Comparison of ENCODE assay signal across 9 mouse cellular contexts in the genomic region with DNA sequence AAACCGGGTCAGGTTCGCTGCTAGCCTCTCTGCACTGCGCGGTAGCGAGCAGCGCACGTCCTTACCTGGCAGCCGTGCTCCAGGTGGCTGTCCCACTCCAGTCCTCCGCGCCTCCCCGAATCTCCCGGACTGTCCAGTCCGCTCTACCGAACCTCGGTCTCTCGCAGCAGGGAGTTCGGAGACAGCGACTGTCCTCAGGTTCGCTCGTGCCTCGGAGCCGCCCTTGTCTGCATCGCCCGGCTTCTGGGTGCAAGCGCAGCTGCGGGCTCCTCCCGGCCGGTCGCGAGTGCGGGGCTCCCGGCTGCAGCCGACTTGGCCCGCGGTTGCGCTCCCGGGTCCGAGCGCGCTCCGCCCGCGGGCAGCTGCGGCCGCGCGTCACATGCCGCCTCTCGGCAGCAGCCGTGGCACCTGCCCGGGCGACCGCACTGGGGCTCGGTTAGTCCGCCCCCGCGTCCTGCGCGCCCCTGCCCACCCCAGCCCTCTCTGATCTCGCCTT. TPM values are rescaled to one million over a fixed set of nuclear protein-coding genes. Genes with fewer than 3 reads are reported as not detected.
DNase-seq lines count a peak whose midpoint lies in the region; ATAC-seq and TF ChIP-seq lines count a peak whose summit lies in the region.
"Had no signal": no experiment of that assay in that cellular context is flagged by ENCODE, and none has a peak within 500 bp of the region (broad histone marks: within the 10 kb centered on the region; RNA-seq: fewer than 3 reads in every experiment).

No protein-coding gene starts in this region.

- H3K4me1 ChIP-seq in forebrain, embryonic 16.5 days (replicated peaks; ENCODE audit: control insufficient read depth, insufficient read depth, low read length) = peaks cover 9% of the 10 kb centered on the region
- H3K4me1 ChIP-seq in intestine, embryonic 15.5 days (replicated peaks) = peaks cover 8% of the 10 kb centered on the region; the same call in 1 of the 2 replicates
- H3K4me1 ChIP-seq in liver, adult 2 months (ENCODE audit: control insufficient read depth, insufficient read depth, low read length) = no peaks in the 10 kb centered on the region
- H3K4me1 ChIP-seq in neural tube, embryonic 14.5 days (ENCODE audit: control insufficient read depth, insufficient read depth, low read length) = 0 out of 2 replicates have a peak, but pooled peaks cover 2% of the 10 kb centered on the region

- no peaks in the 10 kb centered on the region for H3K79me2 ChIP-seq in liver, adult 2 months (ENCODE audit: control insufficient read depth, insufficient read depth, low read length)

- peak overlapping the region; percentile 88 for H3K4me2 ChIP-seq in forebrain, embryonic 16.5 days (ENCODE audit: low read length)
- H3K4me2 ChIP-seq in intestine, embryonic 15.5 days (replicated peaks) = peak overlapping the region; percentile 95
- peak overlapping the region; percentile 96 for H3K4me2 ChIP-seq in neural tube, embryonic 14.5 days (ENCODE audit: low read depth, low read length)

- peak; percentile 61 to 68 for DNase-seq in cerebellum, postnatal 14 days
- DNase-seq in cerebellum, adult 9-10 months = no peak
- peak; percentile 45 for DNase-seq in R1 (ENCODE audit: low read depth, low spot score)
- no peak for DNase-seq in liver, adult 2 months (ENCODE audit: extremely low read depth, low read depth, low spot score)
- DNase-seq in thymus, postnatal 36 days = no peak

- TF ChIP-seq CTCF in liver, adult 2 months (IDR thresholded peaks at IDR 0.05; ENCODE audit: low read depth, low read length) = no peak

- H3K27me3 ChIP-seq in forebrain, embryonic 16.5 days (replicated peaks; ENCODE audit: control insufficient read depth, insufficient read depth, low read length) = peaks cover 12% of the 10 kb centered on the region
- H3K27me3 ChIP-seq in intestine, embryonic 15.5 days (replicated peaks) = no peaks in the 10 kb centered on the region; the same call in 1 of the 2 replicates
- peaks cover 5% of the 10 kb centered on the region; the same call in 1 of the 2 replicates for H3K27me3 ChIP-seq in liver, adult 2 months (ENCODE audit: control insufficient read depth, insufficient read depth, low read length)
- H3K27me3 ChIP-seq in neural tube, embryonic 14.5 days (ENCODE audit: control insufficient read depth, insufficient read depth, low read length) = peaks cover 21% of the 10 kb centered on the region

- peak; percentile 74 for ATAC-seq in forebrain, embryonic 16.5 days
- peak; percentile 83 for ATAC-seq in intestine, embryonic 15.5 days
- peak; percentile 80 for ATAC-seq in neural tube, embryonic 14.5 days (ENCODE audit: low read depth)

- no peaks in the 10 kb centered on the region for H3K9me3 ChIP-seq in forebrain, embryonic 16.5 days (ENCODE audit: control insufficient read depth, low read length)
- H3K9me3 ChIP-seq in intestine, embryonic 15.5 days = no peaks in the 10 kb centered on the region
- H3K9me3 ChIP-seq in neural tube, embryonic 14.5 days (ENCODE audit: control insufficient read depth, low read length) = no peaks in the 10 kb centered on the region

- no peak for TF ChIP-seq POLR2A in liver, adult 2 months (IDR thresholded peaks at IDR 0.05; ENCODE audit: extremely low read depth, insufficient read depth, low read length)

- H3K9ac ChIP-seq in forebrain, embryonic 16.5 days (replicated peaks; ENCODE audit: low read depth, low read length) = peak overlapping the region; percentile 56
- peak overlapping the region; percentile 60 for H3K9ac ChIP-seq in intestine, embryonic 15.5 days
- H3K9ac ChIP-seq in liver, adult 2 months (ENCODE audit: low read depth, low read length) = no peak overlapping the region
- peak overlapping the region; percentile 59 for H3K9ac ChIP-seq in neural tube, embryonic 14.5 days (replicated peaks; ENCODE audit: low read depth, low read length)

- no peaks in the 10 kb centered on the region for H3K36me3 ChIP-seq in forebrain, embryonic 16.5 days (ENCODE audit: control insufficient read depth, insufficient read depth)
- H3K36me3 ChIP-seq in intestine, embryonic 15.5 days = no peaks in the 10 kb centered on the region
- no peaks in the 10 kb centered on the region for H3K36me3 ChIP-seq in liver, adult 2 months (ENCODE audit: control insufficient read depth, insufficient read depth, low read length)
- H3K36me3 ChIP-seq in neural tube, embryonic 14.5 days (ENCODE audit: control insufficient read depth, insufficient read depth, low read length) = no peaks in the 10 kb centered on the region

- peak overlapping the region; percentile 50 for H3K4me3 ChIP-seq in forebrain, embryonic 16.5 days (replicated peaks; ENCODE audit: low read length)
- H3K4me3 ChIP-seq in intestine, embryonic 15.5 days (replicated peaks) = peak overlapping the region; percentile 57
- peak overlapping the region; percentile 39; the same call in 1 of the 2 replicates for H3K4me3 ChIP-seq in liver, adult 2 months (ENCODE audit: insufficient read depth, low read depth, low read length)
- peak overlapping the region; percentile 64 for H3K4me3 ChIP-seq in neural tube, embryonic 14.5 days (ENCODE audit: low read depth, low read length)

- H3K27ac ChIP-seq in forebrain, embryonic 16.5 days (ENCODE audit: low read length) = no peak overlapping the region
- H3K27ac ChIP-seq in intestine, embryonic 15.5 days = peak overlapping the region; percentile 27; the same call in 1 of the 2 replicates
- H3K27ac ChIP-seq in liver, adult 2 months (replicated peaks; ENCODE audit: insufficient read depth, low read depth, low read length) = no peak overlapping the region
- no peak overlapping the region for H3K27ac ChIP-seq in neural tube, embryonic 14.5 days (ENCODE audit: low read depth, low read length)

- WGBS in forebrain, embryonic 16.5 days = 1% methylated on average over 58 of the region's 60 CpGs
- whole genome bisulfite sequencing in intestine, embryonic 15.5 days = under 1% methylated on average over 60 of the region's 60 CpGs
- 1% methylated on average over 60 of the region's 60 CpGs for WGBS in liver, adult 2 months
- WGBS in neural tube, embryonic 14.5 days = under 1% methylated on average over 57 of the region's 60 CpGs

RNA-seq across cellular contexts. Expression of a gene that starts 0.4 kb away (rescaled TPM):
- polyA plus RNA-seq in forebrain, embryonic 16.5 days (2015; fragmentation: Nextera tagmentation; extraction: Ambion mirVana) = 1.0 and 2.2 TPM in 2 replicates
- 1.4 and 2.0 TPM in 2 replicates for polyA plus RNA-seq in intestine, embryonic 15.5 days (2015; fragmentation: Nextera tagmentation; extraction: Ambion mirVana)
- total RNA-seq in liver, adult 2 months (2014; rRNA removed) = 0.18 and 0.34 TPM in 2 replicates
- 0.04 and 0.17 TPM in 2 replicates for polyA plus RNA-seq in liver, adult 2 months (2012; rRNA removed)
- 2.1 and 5.2 TPM in 2 replicates for polyA plus RNA-seq in neural tube, embryonic 14.5 days (2014; fragmentation: Nextera tagmentation; extraction: Ambion mirVana)
- polyA plus RNA-seq: C2C12 had no signal

Comparison
In these comparisons a context has a peak if more than half of its experiments do, and no peak if none do; other contexts are left out.
1. DNase-seq: peak in cerebellum, postnatal 14 days (2 of 2) and R1 (single experiment); none in cerebellum, adult 9-10 months (single experiment), liver, adult 2 months (single experiment) and thymus, postnatal 36 days (0 of 2).
2. Peak in every context shown above with its lines, with median percentiles within 50 percentile points of each other: ATAC-seq, H3K4me2 ChIP-seq and H3K4me3 ChIP-seq.